Mouse (Mus musculus): ENCODE measurements around the gene Ltb4r2. TPM values are rescaled to one million over a fixed set of nuclear protein-coding genes. Genes with fewer than 3 reads are reported as not detected.
A peak's percentile ranks its signal among the peaks of the same experiment; 100 is the strongest.

Ltb4r2 gene
- polyA plus RNA-seq, 1 experiment from 2014 or later: 1.8 TPM

DNA sequence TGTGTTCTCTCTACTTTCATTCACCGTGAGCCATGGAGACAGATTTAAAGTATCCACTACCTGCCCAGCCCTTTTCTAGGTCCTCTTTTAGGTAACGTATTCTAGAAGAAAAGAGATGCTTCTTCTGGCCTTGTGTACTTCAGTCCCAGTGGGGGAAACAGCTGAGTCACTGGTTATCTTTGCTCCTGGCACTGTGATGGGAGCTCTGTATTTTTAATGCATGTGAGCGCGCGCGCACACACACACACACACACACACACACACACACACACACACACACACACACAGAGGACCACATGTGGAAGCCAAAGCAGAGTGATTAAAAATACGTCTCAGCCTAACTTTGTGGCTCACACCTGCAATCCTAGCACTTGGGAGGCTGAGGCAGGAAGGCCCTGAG is 37.8 kb upstream of the Ltb4r2 start:
- peak overlapping the region; percentile 86 for H3K27ac ChIP-seq

DNA sequence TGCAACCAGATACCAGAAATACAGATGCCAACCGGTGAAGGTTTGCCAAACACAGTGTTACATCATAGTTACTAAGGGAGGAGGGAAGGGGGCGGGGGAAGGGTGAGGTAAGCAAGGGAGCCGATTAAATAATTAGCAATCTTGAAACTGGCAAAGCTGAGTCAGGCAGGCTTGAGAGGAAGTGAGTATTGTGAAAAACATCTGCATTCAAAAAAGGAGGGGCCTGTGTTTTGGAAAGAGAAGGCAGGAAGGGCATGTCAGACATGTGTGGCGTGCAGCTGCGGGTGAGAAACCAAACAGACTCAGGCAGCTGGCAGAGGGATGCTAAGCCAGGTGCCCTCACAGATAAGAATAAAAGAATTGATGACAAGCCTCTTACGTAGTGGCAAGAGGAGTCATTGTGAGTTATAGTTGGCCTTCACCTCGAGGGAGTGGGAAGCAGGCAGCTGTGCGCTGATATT is 36.8 kb upstream of the Ltb4r2 start:
- Histone ChIP-seq H3K9ac (no peak overlapping the region), H3K27me3 (replicated peaks) (peaks cover 4% of the 10 kb centered on the region; the same call in 1 of the 2 replicates), H3K4me2 (no peak overlapping the region), H3K4me1 (peaks cover 52% of the 10 kb centered on the region), H3K4me3 (no peak overlapping the region), H3K27ac (no peak overlapping the region), H3K9me3 (replicated peaks) (no peaks in the 10 kb centered on the region), H3K36me3 (peaks cover 10% of the 10 kb centered on the region)
- no peak for ATAC-seq
- 33% methylated on average over 8 of the region's 8 CpGs for WGBS (ENCODE audit: insufficient replicate concordance)

More for the DNA sequence above, 37.8 kb upstream of the Ltb4r2 start:
- peaks cover 48% of the 10 kb centered on the region for H3K4me1 ChIP-seq
- ATAC-seq: no peak
- peaks cover 20% of the 10 kb centered on the region for H3K36me3 ChIP-seq
- H3K9me3 ChIP-seq (replicated peaks): no peaks in the 10 kb centered on the region
- 73% methylated on average over 7 of the region's 7 CpGs for WGBS (ENCODE audit: insufficient replicate concordance)
- H3K4me2 ChIP-seq: no peak overlapping the region
- no peak overlapping the region for H3K4me3 ChIP-seq
- H3K27me3 ChIP-seq (replicated peaks): peaks cover 4% of the 10 kb centered on the region; the same call in 1 of the 2 replicates
- no peak overlapping the region for H3K9ac ChIP-seq

DNA sequence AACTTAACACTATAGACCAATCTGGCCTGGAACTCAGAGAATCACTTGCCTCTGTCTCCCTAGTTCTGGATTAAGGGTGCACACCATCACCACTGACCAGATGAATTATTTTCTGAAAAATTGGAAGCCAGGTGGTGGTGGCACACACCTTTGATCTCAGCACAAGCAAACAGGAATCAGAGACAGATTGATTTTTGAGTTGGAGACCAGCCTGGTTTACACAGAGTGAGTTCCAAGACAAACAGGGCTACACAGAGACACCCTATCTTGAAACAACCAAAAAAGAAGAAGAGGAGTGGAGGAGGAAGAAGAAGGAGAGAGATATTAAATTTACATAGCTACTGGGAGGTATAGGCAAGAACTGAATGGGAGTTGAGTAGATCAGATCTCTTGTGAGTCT is 35.0 kb upstream of the Ltb4r2 start:
- H3K4me1 ChIP-seq: peaks cover 37% of the 10 kb centered on the region
- no peak overlapping the region for H3K4me3 ChIP-seq
- H3K9ac ChIP-seq: no peak overlapping the region
- no peak for ATAC-seq
- no peak overlapping the region for H3K27ac ChIP-seq
- H3K36me3 ChIP-seq: no peaks in the 10 kb centered on the region
- no peak overlapping the region for H3K4me2 ChIP-seq
- no peaks in the 10 kb centered on the region for H3K9me3 ChIP-seq (replicated peaks)
- H3K27me3 ChIP-seq (replicated peaks): peaks cover 16% of the 10 kb centered on the region

DNA sequence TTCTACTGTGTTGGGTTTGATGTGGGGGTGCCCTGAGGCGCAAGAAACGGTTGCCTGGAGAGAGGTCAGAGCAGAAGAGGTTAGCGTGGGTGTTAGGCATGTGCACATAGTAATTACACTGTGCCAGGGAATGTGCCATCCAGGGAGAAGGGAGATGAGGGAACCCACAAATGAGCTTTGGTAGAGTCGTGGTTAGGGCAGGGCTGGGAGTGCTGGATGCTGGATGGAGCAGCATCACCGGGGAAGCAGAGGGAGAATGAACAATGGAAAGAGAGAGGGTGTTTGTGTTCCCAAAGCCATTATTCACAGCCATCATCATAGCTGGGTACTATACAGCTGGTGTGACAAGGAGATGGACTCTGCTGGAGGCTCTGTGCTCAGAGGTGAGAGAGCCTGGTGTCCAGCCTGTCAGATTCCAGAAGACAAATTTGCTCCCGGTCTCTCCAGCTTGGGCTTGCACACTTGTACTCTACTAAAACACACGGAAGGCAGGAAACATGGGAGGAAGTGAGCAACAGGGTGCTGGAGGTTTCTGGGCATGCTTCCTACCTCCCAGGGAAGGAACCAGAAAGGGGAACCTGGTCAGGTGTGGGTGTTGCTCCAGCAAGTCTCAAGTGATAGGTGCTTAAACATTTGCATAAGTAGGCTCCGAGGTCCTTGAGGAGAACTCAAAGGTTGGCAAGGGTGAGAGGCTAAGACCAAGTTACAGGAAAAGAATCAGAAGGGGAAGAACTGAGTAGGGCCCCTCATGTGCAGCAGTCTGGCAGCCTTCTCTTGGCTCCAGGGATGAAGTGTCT is 33.1 kb upstream of the Ltb4r2 start:
- H3K9ac ChIP-seq: no peak overlapping the region
- no peak overlapping the region for H3K27ac ChIP-seq
- H3K36me3 ChIP-seq: no peaks in the 10 kb centered on the region
- peaks cover 22% of the 10 kb centered on the region for H3K27me3 ChIP-seq (replicated peaks)
- no peak overlapping the region for H3K4me3 ChIP-seq
- 49% methylated on average over 8 of the region's 8 CpGs for WGBS (ENCODE audit: insufficient replicate concordance)
- H3K4me1 ChIP-seq: peaks cover 23% of the 10 kb centered on the region
- no peak for ATAC-seq
- H3K9me3 ChIP-seq (replicated peaks): no peaks in the 10 kb centered on the region
- H3K4me2 ChIP-seq: no peak overlapping the region

DNA sequence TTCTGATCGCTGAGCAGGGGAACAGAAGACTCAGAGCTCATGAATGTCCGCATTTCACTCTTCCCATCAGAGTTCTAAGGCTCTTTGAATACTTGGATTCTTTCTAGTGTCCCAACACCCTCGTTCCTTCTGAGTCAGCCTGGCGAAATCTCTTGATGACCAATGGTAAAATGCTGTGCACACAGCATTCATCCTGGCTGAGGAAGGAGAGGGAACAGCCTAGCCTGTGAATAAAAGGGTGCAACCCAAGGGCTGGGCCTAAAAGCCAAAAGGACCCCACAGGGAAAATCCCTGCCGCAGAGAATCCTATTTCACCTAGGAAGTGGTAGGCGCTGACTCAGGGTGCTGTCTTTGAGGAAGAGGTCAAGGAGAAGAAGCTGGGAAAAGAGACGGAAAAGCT is 31.1 kb upstream of the Ltb4r2 start:
- no peak overlapping the region for H3K4me2 ChIP-seq
- H3K36me3 ChIP-seq: no peaks in the 10 kb centered on the region
- no peak overlapping the region for H3K27ac ChIP-seq
- H3K9me3 ChIP-seq (replicated peaks): no peaks in the 10 kb centered on the region
- ATAC-seq: no peak
- H3K4me1 ChIP-seq: peaks cover 5% of the 10 kb centered on the region; the same call in 1 of the 2 replicates
- H3K27me3 ChIP-seq (replicated peaks): peaks cover 22% of the 10 kb centered on the region
- WGBS (ENCODE audit: insufficient replicate concordance): 66% methylated on average over 7 of the region's 7 CpGs
- H3K4me3 ChIP-seq: no peak overlapping the region
- H3K9ac ChIP-seq: no peak overlapping the region

DNA sequence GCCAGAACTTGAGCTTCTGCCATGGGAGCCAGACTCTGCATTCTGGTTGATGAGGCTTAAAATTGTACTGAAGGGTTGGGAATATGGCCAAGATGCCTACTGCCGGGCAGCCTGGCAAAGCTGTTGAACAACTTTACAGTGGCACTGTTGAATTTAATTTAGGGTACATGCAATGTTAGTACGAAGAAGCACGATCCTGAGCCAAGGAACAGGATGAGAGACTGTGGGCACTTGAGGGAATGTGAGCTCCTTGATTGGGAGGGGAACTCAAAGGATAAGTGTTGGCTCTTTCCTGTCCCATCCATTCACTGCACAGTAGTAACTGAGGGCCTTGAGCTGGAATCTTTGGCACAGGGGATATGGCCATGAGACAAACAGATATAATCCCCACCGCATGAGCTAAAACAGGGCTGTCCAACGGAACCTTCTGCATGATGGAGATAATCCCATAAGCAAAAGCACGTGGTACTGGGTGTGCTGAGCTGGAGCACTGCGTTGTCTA is 30.6 kb upstream of the Ltb4r2 start:
- H3K36me3 ChIP-seq: no peaks in the 10 kb centered on the region
- no peak overlapping the region for H3K9ac ChIP-seq
- H3K9me3 ChIP-seq (replicated peaks): no peaks in the 10 kb centered on the region
- H3K27me3 ChIP-seq (replicated peaks): peaks cover 22% of the 10 kb centered on the region
- H3K4me1 ChIP-seq: peaks cover 5% of the 10 kb centered on the region; the same call in 1 of the 2 replicates
- ATAC-seq: peak; percentile 49; the same call in 1 of the 2 replicates
- 58% methylated on average over 7 of the region's 7 CpGs for WGBS (ENCODE audit: insufficient replicate concordance)
- H3K4me2 ChIP-seq: no peak overlapping the region
- H3K27ac ChIP-seq: no peak overlapping the region
- H3K4me3 ChIP-seq: no peak overlapping the region

DNA sequence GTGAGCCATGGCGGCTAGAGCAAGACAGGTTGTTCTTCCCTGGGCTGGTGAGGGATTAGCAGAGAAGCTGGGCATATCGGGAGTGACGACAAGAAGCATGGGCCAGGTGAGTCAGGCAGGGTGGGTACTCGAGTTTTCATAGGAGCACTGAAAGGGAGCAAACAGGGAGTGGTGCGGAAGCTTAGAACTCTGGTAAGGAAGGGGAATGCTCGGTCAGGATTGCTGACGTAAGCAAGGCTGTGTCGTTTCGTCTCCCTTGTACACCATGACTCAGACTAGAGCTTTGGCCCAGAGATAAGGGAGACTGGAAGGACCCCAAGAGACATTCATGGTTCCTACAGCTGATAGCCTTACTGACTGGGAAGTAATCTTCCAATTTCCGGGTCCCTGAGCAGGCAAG is 27.3 kb upstream of the Ltb4r2 start:
- 58% methylated on average over 10 of the region's 10 CpGs for WGBS (ENCODE audit: insufficient replicate concordance)
- Histone ChIP-seq H3K4me1 (peaks cover under 1% of the 10 kb centered on the region; the same call in 1 of the 2 replicates), H3K27ac (no peak overlapping the region), H3K9ac (no peak overlapping the region), H3K4me2 (no peak overlapping the region), H3K9me3 (replicated peaks) (no peaks in the 10 kb centered on the region), H3K4me3 (no peak overlapping the region), H3K27me3 (replicated peaks) (peaks cover 18% of the 10 kb centered on the region), H3K36me3 (peaks cover 6% of the 10 kb centered on the region; the same call in 1 of the 2 replicates)
- no peak for ATAC-seq

DNA sequence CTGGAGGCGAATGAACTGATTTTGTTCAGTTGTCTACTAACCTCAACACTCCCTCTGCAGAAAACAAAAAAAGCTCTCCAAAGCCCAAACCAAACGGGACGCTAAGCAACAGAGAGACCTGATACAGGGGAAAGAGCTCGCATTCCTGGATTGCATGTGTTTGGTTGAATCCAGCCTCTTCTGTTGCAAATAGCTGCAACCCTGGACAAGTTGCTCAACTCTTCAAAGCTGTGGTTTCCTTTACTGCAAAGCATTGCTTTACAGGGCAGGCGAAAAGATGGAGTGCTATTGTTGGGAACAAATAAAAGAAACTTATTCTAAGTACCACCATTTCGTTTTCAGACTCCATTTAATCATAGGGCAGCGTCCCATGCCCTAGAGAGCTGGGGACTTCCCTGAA is 26.4 kb upstream of the Ltb4r2 start:
- 65% methylated on average over 7 of the region's 7 CpGs for WGBS (ENCODE audit: insufficient replicate concordance)
- Histone ChIP-seq H3K27me3 (replicated peaks) (peaks cover 18% of the 10 kb centered on the region), H3K9ac (no peak overlapping the region), H3K27ac (no peak overlapping the region), H3K4me2 (no peak overlapping the region), H3K9me3 (replicated peaks) (no peaks in the 10 kb centered on the region), H3K4me3 (no peak overlapping the region), H3K4me1 (no peaks in the 10 kb centered on the region), H3K36me3 (peaks cover 14% of the 10 kb centered on the region; the same call in 1 of the 2 replicates)
- no peak for ATAC-seq

DNA sequence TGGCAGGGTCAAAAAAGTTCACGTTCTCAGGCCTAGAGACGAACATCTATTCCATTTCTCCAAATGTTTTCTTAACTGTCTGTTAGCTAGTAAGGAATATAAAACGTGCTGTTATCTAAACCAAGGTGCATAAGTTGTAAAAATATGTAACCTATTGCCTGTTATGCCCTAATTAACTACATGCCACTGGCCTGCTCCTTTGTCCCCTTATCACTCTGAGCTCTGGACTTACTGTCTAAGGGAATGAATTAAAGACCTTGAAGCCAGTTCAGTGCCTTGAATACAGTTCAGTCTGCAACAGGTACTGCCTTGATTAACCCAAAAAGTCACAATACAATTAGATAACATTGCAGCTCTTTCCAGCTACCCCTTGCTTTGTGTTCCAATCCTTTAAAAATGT is 25.9 kb upstream of the Ltb4r2 start:
- Histone ChIP-seq H3K9me3 (replicated peaks) (no peaks in the 10 kb centered on the region), H3K27me3 (replicated peaks) (peaks cover 15% of the 10 kb centered on the region), H3K27ac (no peak overlapping the region), H3K4me2 (no peak overlapping the region), H3K9ac (no peak overlapping the region), H3K4me1 (no peaks in the 10 kb centered on the region), H3K36me3 (peaks cover 19% of the 10 kb centered on the region), H3K4me3 (no peak overlapping the region)
- ATAC-seq: no peak
- 56% methylated on average over 3 of the region's 3 CpGs for WGBS (ENCODE audit: insufficient replicate concordance)

DNA sequence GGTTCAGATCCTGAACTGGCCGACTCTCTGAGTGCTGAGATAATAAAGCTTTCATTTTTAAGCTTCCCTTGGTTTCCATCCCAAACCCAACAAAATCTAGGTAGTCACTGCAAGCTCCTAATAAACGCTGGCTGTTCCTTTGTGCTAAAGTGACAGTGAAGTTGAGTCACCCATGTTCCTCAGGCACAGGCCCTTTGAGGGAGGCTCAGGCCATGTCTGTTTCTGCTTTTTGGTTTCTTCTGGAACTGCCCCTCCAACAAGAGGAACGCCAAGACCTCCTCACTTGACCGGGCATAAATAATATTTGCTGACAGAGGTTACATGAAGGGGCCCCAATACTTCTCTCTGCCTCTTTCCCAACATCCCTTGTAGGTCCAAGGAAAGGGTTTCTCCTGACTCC is 25.5 kb upstream of the Ltb4r2 start:
- ATAC-seq: no peak
- H3K9ac ChIP-seq: no peak overlapping the region
- H3K27ac ChIP-seq: no peak overlapping the region
- H3K4me1 ChIP-seq: no peaks in the 10 kb centered on the region
- H3K4me3 ChIP-seq: no peak overlapping the region
- H3K9me3 ChIP-seq (replicated peaks): no peaks in the 10 kb centered on the region
- peaks cover 11% of the 10 kb centered on the region for H3K27me3 ChIP-seq (replicated peaks)
- H3K36me3 ChIP-seq: peaks cover 23% of the 10 kb centered on the region
- WGBS (ENCODE audit: insufficient replicate concordance): 63% methylated on average over 4 of the region's 4 CpGs
- no peak overlapping the region for H3K4me2 ChIP-seq

DNA sequence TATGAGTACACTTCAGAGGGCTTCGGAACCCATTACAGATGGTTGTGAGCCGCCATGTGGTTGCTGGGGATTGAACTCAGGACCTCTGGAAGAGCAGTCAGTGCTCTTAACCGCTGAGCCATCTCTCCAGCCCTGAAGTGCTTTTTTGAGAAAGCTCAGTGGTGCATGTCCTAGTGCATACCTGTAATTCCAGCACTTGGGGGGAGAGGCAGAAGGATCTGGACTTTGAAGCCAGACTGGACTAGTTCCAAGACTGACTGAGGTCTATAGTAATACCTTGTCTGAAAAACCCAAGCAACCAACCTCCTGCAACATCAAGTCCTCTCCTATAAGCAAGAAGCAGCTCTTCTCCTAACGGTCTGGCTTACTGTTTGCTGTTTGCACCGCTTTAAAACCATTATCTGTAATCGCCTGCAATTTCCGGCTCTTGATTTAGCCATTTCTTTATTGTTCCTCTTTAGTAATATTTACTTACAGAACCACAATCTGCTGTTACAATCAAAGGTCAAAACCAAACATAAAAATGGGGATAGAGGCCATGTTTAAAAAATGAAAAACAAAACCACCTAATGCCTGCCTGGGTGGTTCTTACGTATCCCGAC is 24.0 kb upstream of the Ltb4r2 start:
- Histone ChIP-seq H3K36me3 (peaks cover 30% of the 10 kb centered on the region), H3K27ac (no peak overlapping the region), H3K27me3 (replicated peaks) (peaks cover 4% of the 10 kb centered on the region; the same call in 1 of the 2 replicates), H3K4me3 (no peak overlapping the region), H3K9ac (no peak overlapping the region), H3K9me3 (replicated peaks) (no peaks in the 10 kb centered on the region), H3K4me1 (no peaks in the 10 kb centered on the region), H3K4me2 (no peak overlapping the region)
- no peak for ATAC-seq
- 70% methylated on average over 9 of the region's 9 CpGs for WGBS (ENCODE audit: insufficient replicate concordance)

DNA sequence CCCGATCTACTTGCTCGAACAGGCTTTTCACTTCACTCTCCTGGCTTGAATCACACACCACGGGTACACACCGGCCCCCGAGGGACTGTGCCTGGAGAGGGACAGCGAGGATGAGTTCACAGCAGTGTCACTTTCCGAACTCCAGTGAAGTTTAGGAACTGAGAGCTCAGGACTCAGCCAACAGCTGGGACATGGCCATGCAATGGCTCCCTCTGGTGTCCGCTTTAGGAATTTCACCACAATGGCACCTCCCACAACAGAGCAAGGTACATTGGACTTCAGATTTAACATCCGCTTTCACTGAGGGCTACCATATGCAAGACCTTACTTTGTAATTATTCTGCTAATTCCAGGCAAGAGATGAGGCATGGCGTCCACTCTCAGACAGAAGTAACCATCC is 17.5 kb upstream of the Ltb4r2 start:
- H3K27ac ChIP-seq: no peak overlapping the region
- H3K4me3 ChIP-seq: no peak overlapping the region
- H3K9ac ChIP-seq: no peak overlapping the region; the same call in 1 of the 2 replicates
- H3K9me3 ChIP-seq (replicated peaks): no peaks in the 10 kb centered on the region
- whole genome bisulfite sequencing (ENCODE audit: insufficient replicate concordance): 20% methylated on average over 10 of the region's 10 CpGs
- H3K36me3 ChIP-seq: peaks cover 51% of the 10 kb centered on the region
- 0 out of 2 replicates have a peak overlapping the region, but pooled peaks have one; percentile 18 for H3K4me2 ChIP-seq
- H3K4me1 ChIP-seq: peaks cover 38% of the 10 kb centered on the region
- ATAC-seq: peak; percentile 50; the same call in 1 of the 2 replicates
- no peaks in the 10 kb centered on the region for H3K27me3 ChIP-seq (replicated peaks)

Data from liver, embryonic 12.5 days (tissue).